Mouse (Mus musculus) CH12.LX (cell line): ENCODE results near the gene Tram2.

ENCODE experiments used
- CTCF ChIP-seq, 2 experiments: IDR thresholded peaks in 1 of 2; conservative IDR thresholded peaks in 1 of 2; 2 replicates each; pipeline ENCODE4 v1.5.1; 2011 to 2012; ENCODE audit warnings: low read depth in 2 of 2, low read length in 2 of 2, improper control_type of control experiment in 1 of 2, inconsistent platforms in 1 of 2, mild to moderate bottlenecking in 1 of 2, moderate library complexity in 1 of 2
- E2F4 ChIP-seq: IDR thresholded peaks from 2 replicates; pipeline ENCODE4 v1.6.1; 2011; ENCODE audit warnings: low read depth, low read length, improper control_type of control experiment; ENCODE audit not compliant: insufficient replicate concordance
- EP300 ChIP-seq: IDR thresholded peaks from 2 replicates; pipeline ENCODE4 v1.6.1; 2011; ENCODE audit warnings: low read length, improper control_type of control experiment
- HCFC1 ChIP-seq: IDR thresholded peaks from 2 replicates; pipeline ENCODE4 v1.6.1; 2012; ENCODE audit warnings: low read depth, mild to moderate bottlenecking, inconsistent platforms, low read length, improper control_type of control experiment
- KAT2A ChIP-seq: IDR thresholded peaks from 2 replicates; pipeline ENCODE4 v1.6.1; 2012; ENCODE audit warnings: low read length, improper control_type of control experiment, inconsistent platforms; ENCODE audit not compliant: insufficient replicate concordance
- MAFK ChIP-seq: IDR thresholded peaks from 2 replicates; pipeline ENCODE4 v1.6.1; 2011; ENCODE audit warnings: low read length, improper control_type of control experiment; ENCODE audit not compliant: insufficient replicate concordance
- USF1 ChIP-seq: IDR thresholded peaks from 2 replicates; pipeline ENCODE4 v1.6.1; 2014; ENCODE audit warnings: low read depth, mild to moderate bottlenecking, inconsistent platforms, low read length, improper control_type of control experiment
- USF2 ChIP-seq: conservative IDR thresholded peaks from 2 replicates; pipeline ENCODE4 v1.6.1; 2011; ENCODE audit warnings: low read depth, low read length, improper control_type of control experiment
- ZC3H11A ChIP-seq: IDR thresholded peaks from 2 replicates; pipeline ENCODE4 v1.6.1; 2012; ENCODE audit warnings: low read depth, mild to moderate bottlenecking, inconsistent platforms, low read length, improper control_type of control experiment

DNA sequence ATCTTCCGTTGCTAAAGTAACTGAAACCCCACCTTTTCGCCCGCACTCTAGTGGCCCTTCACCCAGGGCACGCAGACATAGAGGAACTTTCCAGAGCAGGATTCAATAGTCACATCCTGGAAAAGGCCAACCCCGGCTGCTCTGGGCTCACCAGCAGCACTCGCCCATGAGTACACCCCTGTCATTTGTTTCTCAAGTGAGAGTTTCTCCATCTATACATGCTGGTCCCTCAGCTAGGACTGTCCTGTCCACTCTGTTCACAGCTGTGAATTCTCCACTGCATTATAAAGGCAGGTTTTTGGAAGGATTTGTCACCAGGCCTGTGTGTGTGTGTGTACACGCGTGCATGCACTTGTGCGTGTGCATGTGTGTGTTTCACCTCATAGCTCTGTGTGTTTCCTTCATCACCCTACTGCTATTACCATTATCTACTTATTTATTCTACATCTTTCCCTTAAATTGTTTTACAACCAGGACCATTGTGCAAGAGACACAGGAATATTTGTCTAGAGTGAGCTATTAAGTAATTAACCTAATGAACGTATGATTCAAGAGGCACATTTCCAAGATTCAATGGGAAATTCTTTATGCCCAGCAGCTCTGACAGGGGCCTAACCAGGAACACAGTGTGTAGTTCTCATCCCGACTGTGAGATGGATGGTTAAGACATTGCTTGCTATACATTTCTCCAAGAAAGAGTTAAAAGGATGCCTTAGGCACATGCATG, 45.8 kb downstream of the Tram2 start:
- TF ChIP-seq CTCF (conservative IDR thresholded peaks at IDR 0.05 in 1 of 2, IDR thresholded peaks at IDR 0.05 in 1 of 2; ENCODE audit: low read depth in 2 of 2, low read length in 2 of 2) (no peak), E2F4 (no peak), ZC3H11A (no peak), EP300 (no peak), HCFC1 (no peak), USF2 (no peak), MAFK (no peak), KAT2A (no peak), USF1 (no peak)
